Mouse (Mus musculus) embryonic facial prominence, embryonic 11.5 days (tissue): Measurements from ENCODE around the gene Nyap1. TPM values are rescaled to one million over a fixed set of nuclear protein-coding genes. Genes with fewer than 3 reads are reported as not detected.

Source experiments
- ATAC-seq: fragments of 200-750 bp; cut with Nextera tagmentation; replicated peaks from 2 replicates; pipeline ENCODE4 v1.8.0; 2017; ENCODE audit warnings: low read depth; ENCODE audit not compliant: insufficient number of reproducible peaks, low FRiP score, low TSS enrichment
- DNase-seq: peaks from one replicate; pipeline ENCODE4 v3.0.0-alpha.2; 2015; ENCODE audit warnings: low spot score
- H3K27ac ChIP-seq: fragments of 300-500 bp; sonication (generic); replicated peaks from 2 replicates; pipeline ENCODE4 v1.5.1; 2014; ENCODE audit warnings: mild to moderate bottlenecking, low read depth, low read length, control low read depth
- H3K27me3 ChIP-seq: fragments of 300-500 bp; sonication (generic); 2 replicates; pipeline ENCODE4 v1.6.1; 2014; ENCODE audit warnings: mild to moderate bottlenecking, low read length, moderate library complexity, mixed read lengths; ENCODE audit not compliant: control insufficient read depth, insufficient read depth
- H3K36me3 ChIP-seq: fragments of 300-500 bp; sonication (generic); replicated peaks from 2 replicates; pipeline ENCODE4 v1.6.1; 2014; ENCODE audit warnings: low read depth, mild to moderate bottlenecking, low read length, moderate library complexity, mixed read lengths; ENCODE audit not compliant: control insufficient read depth, insufficient read depth
- H3K4me1 ChIP-seq: fragments of 300-500 bp; sonication (generic); 2 replicates; pipeline ENCODE4 v1.6.1; 2014; ENCODE audit warnings: low read length, mixed read lengths; ENCODE audit not compliant: control insufficient read depth, insufficient read depth
- H3K4me2 ChIP-seq: fragments of 300-500 bp; sonication (generic); 2 replicates; pipeline ENCODE4 v1.6.1; 2014; ENCODE audit warnings: low read depth, mild to moderate bottlenecking, control low read depth, low read length, moderate library complexity
- H3K4me3 ChIP-seq: fragments of 300-500 bp; sonication (generic); 2 replicates; pipeline ENCODE4 v1.5.1; 2014; ENCODE audit warnings: low read depth, low read length, control low read depth
- H3K9ac ChIP-seq: fragments of 300-500 bp; sonication (generic); replicated peaks from 2 replicates; pipeline ENCODE4 v1.6.1; 2014; ENCODE audit warnings: mild to moderate bottlenecking, control low read depth, low read length
- H3K9me3 ChIP-seq: fragments of 300-500 bp; sonication (generic); replicated peaks from 2 replicates; pipeline ENCODE4 v1.6.1; 2016; ENCODE audit warnings: mild to moderate bottlenecking, low read length, inconsistent platforms, mixed read lengths; ENCODE audit not compliant: control insufficient read depth
- WGBS: fragments of 180-500 bp; shearing (Covaris S2); extraction: QIAGEN DNeasy Blood & Tissue Kit; methylation state at CpG from one replicate; pipeline ENCODE4 v1.1.7; 2014; 5-methylcytosine and 5-hydroxymethylcytosine counted together
- polyA plus RNA-seq: library from polyadenylated mRNA; unstranded; fragments of >200 nt; fragmentation: Nextera tagmentation; extraction: Ambion mirVana; gene quantifications from 2 replicates; pipeline ENCODE4 v1.2.1, GENCODE M21; 2014

The Nyap1 gene
- polyA plus RNA-seq, 1 experiment from 2014 or later, result 1.6 TPM

DNA sequence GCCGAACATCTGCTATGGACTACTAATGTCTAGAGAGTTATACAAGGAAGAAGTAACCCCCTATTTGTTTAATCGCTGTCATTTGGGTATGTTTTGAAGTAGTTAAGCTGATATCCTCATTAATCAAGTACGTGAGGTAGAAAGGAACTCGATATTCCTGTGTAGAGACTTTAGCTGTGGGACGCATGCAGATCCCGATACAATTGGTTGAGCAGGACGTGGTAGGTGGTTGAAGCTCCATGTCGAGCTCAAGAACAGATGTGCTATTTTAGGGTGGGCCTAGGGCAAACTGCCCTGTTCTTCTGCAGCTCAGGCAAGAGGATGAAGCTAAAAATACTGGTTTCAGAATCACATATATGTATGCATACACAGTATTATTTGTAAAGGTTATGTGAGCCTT lies 25.7 kb downstream of the Nyap1 start:
- no peaks in the 10 kb centered on the region for H3K36me3 ChIP-seq
- 65% methylated on average over 8 of the region's 8 CpGs for WGBS
- H3K27me3 ChIP-seq, result no peaks in the 10 kb centered on the region
- no peak overlapping the region for H3K4me3 ChIP-seq
- no peak overlapping the region for H3K27ac ChIP-seq
- DNase-seq, result no peak
- no peaks in the 10 kb centered on the region for H3K4me1 ChIP-seq
- no peak overlapping the region for H3K9ac ChIP-seq
- no peak for ATAC-seq
- no peak overlapping the region for H3K4me2 ChIP-seq
- H3K9me3 ChIP-seq, result no peaks in the 10 kb centered on the region

DNA sequence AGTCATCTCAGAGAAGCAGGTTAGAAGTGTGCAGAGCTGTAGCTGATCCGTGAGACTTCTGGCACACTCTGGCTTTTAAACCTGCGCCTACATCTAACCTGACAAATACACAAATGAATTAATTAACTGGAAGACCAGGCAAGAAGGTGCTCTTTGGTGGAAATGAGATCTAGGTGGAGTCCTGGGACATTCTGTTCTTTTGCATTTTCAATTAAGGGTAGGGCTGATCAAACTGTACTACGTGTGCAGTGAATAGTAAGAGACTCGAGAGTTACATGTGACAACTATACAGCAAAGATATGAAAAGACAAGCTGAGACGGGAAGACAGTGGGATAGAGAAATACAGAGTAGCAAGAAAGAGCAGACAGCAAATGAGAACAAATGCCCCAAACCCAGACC lies 28.0 kb downstream of the Nyap1 start:
- DNase-seq (no peak), ATAC-seq (no peak)
- H3K4me1 ChIP-seq, result no peaks in the 10 kb centered on the region
- H3K36me3 ChIP-seq, result no peaks in the 10 kb centered on the region
- H3K9me3 ChIP-seq, result no peaks in the 10 kb centered on the region
- no peak overlapping the region for H3K27ac ChIP-seq
- H3K4me2 ChIP-seq, result no peak overlapping the region
- no peaks in the 10 kb centered on the region for H3K27me3 ChIP-seq
- WGBS, result 90% methylated on average over 5 of the region's 5 CpGs
- H3K4me3 ChIP-seq, result no peak overlapping the region
- H3K9ac ChIP-seq, result no peak overlapping the region

DNA sequence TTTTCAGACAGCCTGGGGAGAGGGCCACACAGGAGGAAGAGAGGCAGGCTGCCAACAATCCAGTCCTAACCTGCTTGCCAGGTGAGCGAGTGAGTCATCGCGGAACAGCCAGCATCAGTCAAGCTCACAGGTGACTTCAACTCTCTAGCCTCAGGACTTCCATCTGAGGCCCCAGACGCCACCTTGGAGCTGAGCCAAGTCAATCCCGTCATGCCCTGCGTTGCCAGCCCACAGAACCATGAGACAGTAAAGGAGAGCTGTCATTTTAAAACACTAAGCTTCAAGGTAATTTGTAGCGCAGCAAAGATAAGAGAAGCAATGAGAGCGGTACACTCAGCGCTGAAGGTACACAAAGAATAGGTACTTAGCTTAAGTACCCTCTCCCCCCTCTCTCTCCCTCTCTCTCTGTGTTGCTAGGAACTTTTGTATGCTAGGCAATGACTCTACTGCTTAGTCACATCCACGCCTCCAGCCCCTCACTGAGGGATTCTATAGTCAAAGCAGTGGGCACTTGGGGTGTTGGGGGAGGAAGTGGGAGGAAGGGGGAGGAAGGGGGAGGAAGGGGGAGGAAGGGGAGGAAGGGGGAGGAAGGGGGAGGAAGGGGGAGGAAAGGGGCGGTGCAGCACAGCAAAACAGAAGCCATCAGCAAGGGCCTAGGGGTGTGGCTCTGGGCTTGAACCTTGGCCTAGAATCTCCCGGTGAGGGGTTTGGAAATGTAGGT lies 34.3 kb downstream of the Nyap1 start:
- WGBS, result 75% methylated on average over 12 of the region's 12 CpGs
- H3K36me3 ChIP-seq, result no peaks in the 10 kb centered on the region
- ATAC-seq (no peak), DNase-seq (peak; percentile 41)
- no peaks in the 10 kb centered on the region for H3K9me3 ChIP-seq
- H3K4me3 ChIP-seq, result no peak overlapping the region
- no peaks in the 10 kb centered on the region for H3K27me3 ChIP-seq
- no peak overlapping the region for H3K9ac ChIP-seq
- no peak overlapping the region for H3K27ac ChIP-seq
- no peak overlapping the region for H3K4me2 ChIP-seq
- H3K4me1 ChIP-seq, result no peaks in the 10 kb centered on the region

DNA sequence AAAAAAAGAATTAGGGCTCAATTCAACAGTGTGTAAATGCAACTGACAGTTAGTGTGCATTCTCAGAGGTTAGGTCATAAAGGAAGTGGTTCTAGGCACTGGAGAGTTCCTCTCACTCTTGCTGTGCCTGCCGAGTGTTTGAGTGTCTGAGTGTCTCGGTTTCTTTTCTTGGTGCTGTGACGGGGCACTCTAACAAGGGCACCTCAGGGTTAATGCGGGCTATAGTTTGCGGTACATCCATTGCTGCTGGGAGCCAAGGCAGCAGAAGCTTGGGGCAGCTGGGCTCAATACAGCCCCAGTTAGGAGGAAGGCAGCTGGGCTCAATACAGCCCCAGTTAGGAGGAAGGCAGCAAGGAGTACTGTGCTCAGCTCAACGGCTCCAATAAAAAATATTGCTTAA lies 36.2 kb downstream of the Nyap1 start:
- ATAC-seq (no peak), DNase-seq (no peak)
- WGBS, result 56% methylated on average over 6 of the region's 6 CpGs
- no peaks in the 10 kb centered on the region for H3K9me3 ChIP-seq
- no peaks in the 10 kb centered on the region for H3K4me1 ChIP-seq
- H3K4me2 ChIP-seq, result no peak overlapping the region
- H3K27me3 ChIP-seq, result no peaks in the 10 kb centered on the region
- H3K4me3 ChIP-seq, result no peak overlapping the region
- no peaks in the 10 kb centered on the region for H3K36me3 ChIP-seq
- H3K27ac ChIP-seq, result no peak overlapping the region
- H3K9ac ChIP-seq, result no peak overlapping the region

DNA sequence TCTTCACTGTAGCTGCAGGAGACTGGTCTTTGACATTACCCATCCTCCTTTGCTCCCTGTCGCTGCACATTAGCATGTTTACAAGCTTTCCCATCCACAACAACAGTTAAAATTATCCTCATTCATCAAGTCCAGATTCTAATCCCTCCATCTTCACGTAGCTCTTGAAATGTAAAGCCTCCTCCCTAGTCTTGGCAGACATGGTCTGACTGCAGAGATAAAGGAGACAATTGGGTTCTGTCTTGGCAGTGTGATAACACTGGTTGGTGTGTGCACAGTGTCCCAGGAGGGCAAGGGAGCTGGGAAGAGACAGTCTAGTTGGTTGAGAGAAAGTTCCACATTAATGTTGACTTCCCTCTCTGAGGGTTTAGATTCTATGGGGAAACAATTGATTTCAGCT lies 41.6 kb downstream of the Nyap1 start:
- H3K36me3 ChIP-seq, result no peaks in the 10 kb centered on the region
- H3K9ac ChIP-seq, result no peak overlapping the region
- ATAC-seq (no peak), DNase-seq (no peak)
- H3K4me1 ChIP-seq, result no peaks in the 10 kb centered on the region
- no peaks in the 10 kb centered on the region for H3K9me3 ChIP-seq
- H3K4me2 ChIP-seq, result no peak overlapping the region
- H3K4me3 ChIP-seq, result no peak overlapping the region
- no peak overlapping the region for H3K27ac ChIP-seq
- 67% methylated on average over 2 of the region's 2 CpGs for WGBS
- H3K27me3 ChIP-seq, result no peaks in the 10 kb centered on the region

DNA sequence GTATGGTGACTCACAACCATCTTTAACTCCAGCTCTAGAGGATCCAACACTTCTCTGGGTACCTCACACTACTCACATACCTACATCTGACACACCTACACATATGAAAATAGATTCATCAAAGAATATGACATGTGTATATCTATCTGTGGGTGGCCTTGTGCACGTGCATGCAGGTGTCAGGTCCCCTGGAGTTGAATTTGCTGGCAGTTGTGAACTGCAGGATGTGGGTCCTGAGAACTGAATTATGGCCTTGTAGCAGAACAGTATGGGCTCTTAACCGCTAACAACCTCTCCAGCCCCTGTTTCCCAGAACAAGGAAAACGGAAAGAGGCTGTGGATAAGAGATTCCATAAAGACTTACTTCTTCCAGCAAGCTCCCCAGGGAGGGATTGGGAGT lies 42.3 kb downstream of the Nyap1 start:
- H3K9me3 ChIP-seq, result no peaks in the 10 kb centered on the region
- no peaks in the 10 kb centered on the region for H3K27me3 ChIP-seq
- DNase-seq (no peak), ATAC-seq (no peak)
- H3K4me1 ChIP-seq, result no peaks in the 10 kb centered on the region
- H3K4me3 ChIP-seq, result no peak overlapping the region
- no peak overlapping the region for H3K9ac ChIP-seq
- no peak overlapping the region for H3K4me2 ChIP-seq
- H3K27ac ChIP-seq, result no peak overlapping the region
- no peaks in the 10 kb centered on the region for H3K36me3 ChIP-seq
- WGBS, result 79% methylated on average over 3 of the region's 3 CpGs

DNA sequence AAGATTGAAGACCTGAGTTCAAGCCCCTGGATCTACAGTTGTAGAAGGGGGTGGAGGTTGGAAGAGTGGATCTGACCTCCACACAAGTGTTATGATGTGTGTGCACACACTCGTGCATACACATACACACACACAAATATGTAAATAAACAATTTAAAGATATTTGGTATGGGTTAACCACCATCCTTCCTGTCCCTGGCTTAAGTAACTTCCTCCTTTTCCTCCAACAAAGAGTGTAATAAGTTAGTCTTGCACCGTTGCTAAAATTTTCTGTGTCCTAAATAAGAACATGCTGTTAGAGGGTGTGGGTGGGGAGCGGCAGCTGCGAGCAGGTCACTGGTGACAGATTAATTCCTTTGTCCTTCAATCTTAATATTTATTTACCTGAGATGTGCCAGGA lies 45.5 kb downstream of the Nyap1 start:
- Histone ChIP-seq H3K27me3 (no peaks in the 10 kb centered on the region), H3K4me3 (no peak overlapping the region), H3K27ac (no peak overlapping the region), H3K9me3 (no peaks in the 10 kb centered on the region), H3K4me2 (no peak overlapping the region), H3K4me1 (no peaks in the 10 kb centered on the region), H3K9ac (no peak overlapping the region), H3K36me3 (no peaks in the 10 kb centered on the region)
- DNase-seq (no peak), ATAC-seq (no peak)
- WGBS, result 80% methylated on average over 4 of the region's 4 CpGs

DNA sequence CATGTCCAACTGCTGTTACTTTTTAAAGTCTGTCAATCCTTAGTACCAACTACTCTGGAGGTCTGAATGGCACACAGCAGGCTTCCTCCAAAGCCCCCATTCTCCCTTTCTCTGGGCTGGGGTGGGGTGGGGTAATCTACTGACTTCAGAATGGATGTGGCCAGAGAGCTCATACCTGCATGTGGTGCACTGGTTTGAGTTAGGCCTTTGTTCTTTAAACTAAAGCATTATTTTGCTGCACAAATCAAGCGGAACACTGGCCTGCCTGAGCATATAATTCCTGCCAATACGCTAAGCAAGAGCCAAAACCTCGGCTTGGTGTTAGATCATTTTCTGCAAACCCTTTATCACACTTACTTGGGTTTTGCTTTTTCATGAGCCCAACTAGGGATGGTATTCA lies 46.6 kb downstream of the Nyap1 start:
- no peaks in the 10 kb centered on the region for H3K36me3 ChIP-seq
- no peak for ATAC-seq
- no peak overlapping the region for H3K4me3 ChIP-seq
- no peak overlapping the region for H3K9ac ChIP-seq
- no peak overlapping the region for H3K27ac ChIP-seq
- DNase-seq, result no peak
- WGBS, result 71% methylated on average over 3 of the region's 3 CpGs
- H3K27me3 ChIP-seq, result no peaks in the 10 kb centered on the region
- no peaks in the 10 kb centered on the region for H3K4me1 ChIP-seq
- no peak overlapping the region for H3K4me2 ChIP-seq
- H3K9me3 ChIP-seq, result no peaks in the 10 kb centered on the region
